Comparison of ENCODE assay signal across 13 mouse cellular contexts in genomic region chr2:181120922-181121449, GRCm38 (mm10). TPM values are rescaled to one million over a fixed set of nuclear protein-coding genes. Genes with fewer than 3 reads are reported as not detected.
DNase-seq lines count a peak whose midpoint lies in the region; ATAC-seq and TF ChIP-seq lines count a peak whose summit lies in the region.
"Had no signal": no experiment of that assay in that cellular context is flagged by ENCODE, and none has a peak within 500 bp of the region (broad histone marks: within the 10 kb centered on the region; RNA-seq: fewer than 3 reads in every experiment).

No protein-coding gene starts in this region.

- H3K27ac ChIP-seq in cortical plate, adult 2 months (ENCODE audit: insufficient read depth, low read length): peak overlapping the region; percentile 30; the same call in 1 of the 2 replicates
- H3K27ac ChIP-seq in forebrain, postnatal 0 days (ENCODE audit: low read depth, low read length): peak overlapping the region; percentile 81
- peak overlapping the region; percentile 87 for H3K27ac ChIP-seq in midbrain, embryonic 13.5 days

- no peak overlapping the region for H3K4me3 ChIP-seq in cortical plate, adult 2 months (ENCODE audit: insufficient read depth, low read length)
- H3K4me3 ChIP-seq in forebrain, postnatal 0 days (ENCODE audit: low read depth, low read length): no peak overlapping the region
- no peak overlapping the region for H3K4me3 ChIP-seq in midbrain, embryonic 13.5 days (replicated peaks)
- H3K4me3 ChIP-seq: heart, embryonic 12.5 days; myocyte had no signal

- 47% methylated on average over 4 of the region's 4 CpGs for WGBS in forebrain, postnatal 0 days
- 63% methylated on average over 4 of the region's 4 CpGs for WGBS in midbrain, embryonic 13.5 days

- peak; percentile 68 for DNase-seq in layer of hippocampus, adult 9-11 months
- no peak for DNase-seq in layer of hippocampus, postnatal 10 days (ENCODE audit: low spot score in 2 of 2)
- peak; percentile 80 for DNase-seq in forebrain, postnatal 0 days
- DNase-seq in kidney, postnatal 25 days: no peak
- DNase-seq in lung, postnatal 10 days: no peak
- DNase-seq: kidney, adult 11 months; liver; spleen, adult 18-20 months had no signal

- peaks cover 19% of the 10 kb centered on the region for H3K4me1 ChIP-seq in cortical plate, adult 2 months (ENCODE audit: control insufficient read depth, insufficient read depth, low read length)
- peaks cover 34% of the 10 kb centered on the region for H3K4me1 ChIP-seq in forebrain, postnatal 0 days (ENCODE audit: insufficient read depth)
- peaks cover 74% of the 10 kb centered on the region for H3K4me1 ChIP-seq in midbrain, embryonic 13.5 days (replicated peaks)
- H3K4me1 ChIP-seq: heart, embryonic 12.5 days had no signal

- no peaks in the 10 kb centered on the region for H3K9me3 ChIP-seq in forebrain, postnatal 0 days (ENCODE audit: low read length)
- H3K9me3 ChIP-seq in midbrain, embryonic 13.5 days: no peaks in the 10 kb centered on the region
- H3K9me3 ChIP-seq: heart, embryonic 12.5 days had no signal

- no peaks in the 10 kb centered on the region for H3K27me3 ChIP-seq in forebrain, postnatal 0 days (ENCODE audit: insufficient read depth, low read length)
- H3K27me3 ChIP-seq in midbrain, embryonic 13.5 days: no peaks in the 10 kb centered on the region

- no peaks in the 10 kb centered on the region; the same call in 1 of the 2 replicates for H3K36me3 ChIP-seq in forebrain, postnatal 0 days (ENCODE audit: insufficient read depth)
- H3K36me3 ChIP-seq in midbrain, embryonic 13.5 days: no peaks in the 10 kb centered on the region
- H3K36me3 ChIP-seq: heart, embryonic 12.5 days had no signal

- no peak for TF ChIP-seq CTCF in cortical plate, adult 2 months (IDR thresholded peaks at IDR 0.05; ENCODE audit: extremely low read depth, insufficient read depth, low read length)
- TF ChIP-seq CTCF in forebrain, postnatal 0 days (IDR thresholded peaks at IDR 0.05; ENCODE audit: low read depth): no peak

- no peak for TF ChIP-seq POLR2A in cortical plate, adult 2 months (IDR thresholded peaks at IDR 0.05; ENCODE audit: extremely low read depth, insufficient read depth, low read length)

- peak; percentile 86 for ATAC-seq in forebrain, postnatal 0 days
- peak; percentile 79 for ATAC-seq in midbrain, embryonic 13.5 days
- no peak for ATAC-seq in erythroblast, adult 5-6 weeks (replicated peaks; ENCODE audit: low FRiP score, poor library complexity, severe bottlenecking)

- H3K9ac ChIP-seq in forebrain, postnatal 0 days: peak overlapping the region; percentile 37
- no peak overlapping the region for H3K9ac ChIP-seq in midbrain, embryonic 13.5 days (replicated peaks)
- H3K9ac ChIP-seq: heart, embryonic 12.5 days had no signal

- no peak overlapping the region for H3K4me2 ChIP-seq in forebrain, postnatal 0 days (ENCODE audit: low read depth)
- peak overlapping the region; percentile 11; the same call in 1 of the 2 replicates for H3K4me2 ChIP-seq in midbrain, embryonic 13.5 days (replicated peaks)
- H3K4me2 ChIP-seq: heart, embryonic 12.5 days had no signal

RNA-seq across cellular contexts. Expression of gene Kcnq2, which starts 14.1 kb away (rescaled TPM):
- total RNA-seq in layer of hippocampus, postnatal 10 days (2021): 100 to 1,000 TPM; 213 to 234 TPM
- polyA plus RNA-seq in cortical plate, adult 2 months (2012; rRNA removed): 171 and 180 TPM in 2 replicates
- total RNA-seq in forebrain, postnatal 0 days (2014; rRNA removed): 113 and 134 TPM in 2 replicates
- 24.7 and 31.7 TPM in 2 replicates for polyA plus RNA-seq in forebrain, postnatal 0 days (2015; fragmentation: Nextera tagmentation; extraction: Ambion mirVana)
- polyA plus RNA-seq in midbrain, embryonic 13.5 days (2015; fragmentation: Nextera tagmentation; extraction: Ambion mirVana): 44.0 and 47.3 TPM in 2 replicates
- total RNA-seq in erythroblast, adult 5-6 weeks (2015; ENCODE audit: low replicate concordance): not detected in 2 replicates
- total RNA-seq in erythroblast, adult 5-6 weeks (2017; ENCODE audit: low replicate concordance): not detected in 2 replicates
- polyA plus RNA-seq: myocyte had no signal

RNA-seq across cellular contexts. Expression of gene Eef1a2, which starts 35.8 kb away (rescaled TPM):
- total RNA-seq in layer of hippocampus, postnatal 10 days (2021): 100 to 1,000 TPM; 674 to 713 TPM
- polyA plus RNA-seq in cortical plate, adult 2 months (2012; rRNA removed): 1,125 and 1,195 TPM in 2 replicates
- total RNA-seq in forebrain, postnatal 0 days (2014; rRNA removed): 215 and 218 TPM in 2 replicates
- polyA plus RNA-seq in forebrain, postnatal 0 days (2015; fragmentation: Nextera tagmentation; extraction: Ambion mirVana): 12.8 and 17.5 TPM in 2 replicates
- polyA plus RNA-seq in midbrain, embryonic 13.5 days (2015; fragmentation: Nextera tagmentation; extraction: Ambion mirVana): 3.5 and 3.8 TPM in 2 replicates
- not detected in 2 replicates for total RNA-seq in erythroblast, adult 5-6 weeks (2015; ENCODE audit: low replicate concordance)
- total RNA-seq in erythroblast, adult 5-6 weeks (2017; ENCODE audit: low replicate concordance): not detected in 2 replicates

Comparison
In these comparisons a context has a peak if more than half of its experiments do, and no peak if none do; other contexts are left out.
1. DNase-seq: peak in layer of hippocampus, adult 9-11 months (single experiment) and forebrain, postnatal 0 days (single experiment); none in layer of hippocampus, postnatal 10 days (0 of 2), kidney, postnatal 25 days (0 of 2) and lung, postnatal 10 days (single experiment).
2. H3K27ac ChIP-seq: peak in every context shown above with its lines; median percentile 87 in midbrain, embryonic 13.5 days; 81 in forebrain, postnatal 0 days; 30 in cortical plate, adult 2 months.
3. RNA of gene Kcnq2, which starts 14.1 kb away (total RNA-seq): 213 to 234 TPM in layer of hippocampus, postnatal 10 days and 113 to 134 TPM in forebrain, postnatal 0 days; not detected in erythroblast, adult 5-6 weeks; every median in the first group is over 100 times any median in the second.
4. RNA of gene Eef1a2, which starts 35.8 kb away (total RNA-seq): 674 to 713 TPM in layer of hippocampus, postnatal 10 days and 215 to 218 TPM in forebrain, postnatal 0 days; not detected in erythroblast, adult 5-6 weeks; every median in the first group is over 100 times any median in the second.